28 mouse cellular contexts compared by ENCODE assay signal in the genomic region with DNA sequence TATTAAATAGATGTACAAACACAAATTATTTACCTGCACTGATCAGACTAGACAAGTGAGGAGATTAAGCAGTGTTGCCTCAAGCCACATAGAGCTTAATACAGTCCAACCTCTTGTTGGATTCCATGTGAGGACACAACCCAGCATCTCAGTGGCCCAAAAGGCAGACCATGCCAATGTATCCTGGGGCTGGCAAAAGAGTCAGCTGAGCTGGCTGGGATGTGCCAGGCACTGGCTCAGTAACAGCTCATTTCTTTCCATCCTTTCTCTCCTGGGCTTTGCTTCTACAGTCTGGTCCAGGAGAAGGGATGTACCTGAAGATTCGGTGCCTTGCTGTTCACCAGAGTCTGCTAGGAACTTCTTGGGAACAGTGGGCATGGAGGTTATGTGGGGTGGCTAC.
DNase-seq lines count a peak whose midpoint lies in the region; ATAC-seq lines count a peak whose summit lies in the region.
"Had no signal": no experiment of that assay in that cellular context is flagged by ENCODE, and none has a peak within 500 bp of the region (broad histone marks: within the 10 kb centered on the region; RNA-seq: fewer than 3 reads in every experiment).

No protein-coding gene starts in this region.

- no peak overlapping the region for H3K9ac ChIP-seq in midbrain, embryonic 15.5 days
- H3K9ac ChIP-seq: embryonic facial prominence, embryonic 13.5 days; forebrain, embryonic 15.5 days; heart, embryonic 15.5 days; hindbrain, embryonic 13.5 days; liver, embryonic 13.5 days; stomach, embryonic 15.5 days had no signal

- no peak overlapping the region for H3K27ac ChIP-seq in midbrain, embryonic 15.5 days
- H3K27ac ChIP-seq in midbrain, embryonic 10.5 days (replicated peaks), result no peak overlapping the region
- H3K27ac ChIP-seq: embryonic facial prominence, embryonic 13.5 days; forebrain, embryonic 10.5 days; forebrain, embryonic 15.5 days; heart, embryonic 15.5 days; hindbrain, embryonic 13.5 days; kidney, postnatal 0 days; left cerebral cortex, adult 2 months; liver, embryonic 13.5 days; macrophage; stomach, embryonic 15.5 days had no signal

- H3K4me3 ChIP-seq in midbrain, embryonic 15.5 days, result no peak overlapping the region
- no peak overlapping the region for H3K4me3 ChIP-seq in midbrain, embryonic 10.5 days
- H3K4me3 ChIP-seq: embryonic facial prominence, embryonic 13.5 days; forebrain, embryonic 10.5 days; forebrain, embryonic 15.5 days; heart, embryonic 15.5 days; hindbrain, embryonic 13.5 days; left cerebral cortex, adult 2 months; liver, embryonic 13.5 days; stomach, embryonic 15.5 days had no signal

- no peaks in the 10 kb centered on the region for H3K27me3 ChIP-seq in midbrain, embryonic 15.5 days (replicated peaks)
- H3K27me3 ChIP-seq in midbrain, embryonic 10.5 days (ENCODE audit: low read depth, poor library complexity, severe bottlenecking), result no peaks in the 10 kb centered on the region
- H3K27me3 ChIP-seq: CH12.LX; embryonic facial prominence, embryonic 13.5 days; forebrain, embryonic 15.5 days; heart, embryonic 15.5 days; hindbrain, embryonic 13.5 days; liver, embryonic 13.5 days; stomach, embryonic 15.5 days had no signal

- 83% methylated on average over 1 of the region's 1 CpGs for WGBS in midbrain, embryonic 15.5 days
- WGBS in midbrain, embryonic 10.5 days, result 75% methylated on average over 1 of the region's 1 CpGs

- no peaks in the 10 kb centered on the region for H3K36me3 ChIP-seq in midbrain, embryonic 15.5 days (replicated peaks)
- H3K36me3 ChIP-seq in midbrain, embryonic 10.5 days, result no peaks in the 10 kb centered on the region
- H3K36me3 ChIP-seq: embryonic facial prominence, embryonic 13.5 days; forebrain, embryonic 10.5 days; forebrain, embryonic 15.5 days; heart, embryonic 15.5 days; liver, embryonic 13.5 days; stomach, embryonic 15.5 days had no signal

- peak; percentile 68 for ATAC-seq in cerebellum, adult (ENCODE audit: insufficient number of reproducible peaks, low FRiP score, low TSS enrichment)
- 0 out of 2 replicates have a peak, but pooled peaks have one; percentile 42 for ATAC-seq in midbrain, embryonic 15.5 days (replicated peaks)
- ATAC-seq: activated CD4-positive, CD25-positive, alpha-beta regulatory T cell, adult 4 months; forebrain, embryonic 15.5 days; intestine, embryonic 16.5 days; lung, postnatal 0 days had no signal

- peaks cover 5% of the 10 kb centered on the region; the same call in 1 of the 2 replicates for H3K4me1 ChIP-seq in midbrain, embryonic 15.5 days
- no peaks in the 10 kb centered on the region for H3K4me1 ChIP-seq in midbrain, embryonic 10.5 days
- H3K4me1 ChIP-seq: embryonic facial prominence, embryonic 13.5 days; forebrain, embryonic 10.5 days; forebrain, embryonic 15.5 days; heart, embryonic 15.5 days; liver, embryonic 13.5 days; stomach, embryonic 15.5 days had no signal

- H3K4me2 ChIP-seq in midbrain, embryonic 15.5 days, result no peak overlapping the region
- H3K4me2 ChIP-seq: embryonic facial prominence, embryonic 13.5 days; forebrain, embryonic 15.5 days; heart, embryonic 15.5 days; hindbrain, embryonic 13.5 days; liver, embryonic 13.5 days; stomach, embryonic 15.5 days had no signal

- no peaks in the 10 kb centered on the region for H3K9me3 ChIP-seq in midbrain, embryonic 15.5 days
- H3K9me3 ChIP-seq in midbrain, embryonic 10.5 days (replicated peaks), result no peaks in the 10 kb centered on the region
- H3K9me3 ChIP-seq: embryonic facial prominence, embryonic 13.5 days; forebrain, embryonic 10.5 days; forebrain, embryonic 15.5 days; heart, embryonic 15.5 days; hindbrain, embryonic 13.5 days; liver, embryonic 13.5 days; stomach, embryonic 15.5 days had no signal

- no peak for DNase-seq in cerebellum, postnatal 4 days (ENCODE audit: low spot score in 2 of 2)
- DNase-seq in midbrain, embryonic 10.5 days (ENCODE audit: low spot score), result no peak
- DNase-seq in cerebellum, postnatal 10 days, result peak; percentile 67 to 80
- DNase-seq in kidney, postnatal 36 days, result no peak
- no peak for DNase-seq in gastrocnemius, postnatal 4 days (ENCODE audit: low spot score in 2 of 2)
- no peak for DNase-seq in lung, postnatal 10 days
- DNase-seq: adrenal gland, adult 2 months; heart, postnatal 36 days; kidney, adult 8-10 months; liver, embryonic 13.5 days; lung, adult 18-20 months; right cerebral cortex, postnatal 25 days; thymus, postnatal 36 days had no signal

Comparison
In these comparisons a context has a peak if more than half of its experiments do, and no peak if none do; other contexts are left out.
1. DNase-seq: peak in cerebellum, postnatal 10 days (2 of 2); none in cerebellum, postnatal 4 days (0 of 2), midbrain, embryonic 10.5 days (single experiment), kidney, postnatal 36 days (0 of 2), gastrocnemius, postnatal 4 days (0 of 2) and lung, postnatal 10 days (single experiment).